Mouse (Mus musculus): Measurements from ENCODE around the gene Gm20479.

DNA sequence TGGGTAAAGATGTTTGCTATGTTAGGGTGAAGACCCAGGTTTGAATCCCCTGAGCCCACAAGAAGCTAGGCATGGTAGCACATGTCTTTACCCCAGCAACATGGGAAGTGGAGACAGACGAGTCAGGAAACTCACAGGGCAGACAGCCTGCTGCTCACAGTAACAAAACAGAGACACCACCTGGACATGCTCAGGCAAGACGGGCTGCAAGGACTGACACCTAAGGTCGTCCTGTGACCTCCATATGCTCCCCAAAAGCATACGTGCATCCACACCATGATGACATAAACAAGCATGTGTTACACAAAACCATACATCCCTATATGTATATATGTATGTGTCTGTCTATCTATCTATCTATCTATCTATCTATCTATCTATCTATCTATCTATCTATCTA is 24.3 kb upstream of the Gm20479 start:
- TF ChIP-seq CTCF (IDR thresholded peaks at IDR 0.05; ENCODE audit: low read depth) (no peak), EP300 (IDR thresholded peaks at IDR 0.05; ENCODE audit: low read depth) (no peak)

Measured in liver, postnatal 0 days (tissue).